Mouse (Mus musculus): Measurements from ENCODE around the gene AL607142.1. TPM values are rescaled to one million over a fixed set of nuclear protein-coding genes. Genes with fewer than 3 reads are reported as not detected.

Gene AL607142.1
- polyA plus RNA-seq, 1 experiment from 2014 or later: not detected

DNA sequence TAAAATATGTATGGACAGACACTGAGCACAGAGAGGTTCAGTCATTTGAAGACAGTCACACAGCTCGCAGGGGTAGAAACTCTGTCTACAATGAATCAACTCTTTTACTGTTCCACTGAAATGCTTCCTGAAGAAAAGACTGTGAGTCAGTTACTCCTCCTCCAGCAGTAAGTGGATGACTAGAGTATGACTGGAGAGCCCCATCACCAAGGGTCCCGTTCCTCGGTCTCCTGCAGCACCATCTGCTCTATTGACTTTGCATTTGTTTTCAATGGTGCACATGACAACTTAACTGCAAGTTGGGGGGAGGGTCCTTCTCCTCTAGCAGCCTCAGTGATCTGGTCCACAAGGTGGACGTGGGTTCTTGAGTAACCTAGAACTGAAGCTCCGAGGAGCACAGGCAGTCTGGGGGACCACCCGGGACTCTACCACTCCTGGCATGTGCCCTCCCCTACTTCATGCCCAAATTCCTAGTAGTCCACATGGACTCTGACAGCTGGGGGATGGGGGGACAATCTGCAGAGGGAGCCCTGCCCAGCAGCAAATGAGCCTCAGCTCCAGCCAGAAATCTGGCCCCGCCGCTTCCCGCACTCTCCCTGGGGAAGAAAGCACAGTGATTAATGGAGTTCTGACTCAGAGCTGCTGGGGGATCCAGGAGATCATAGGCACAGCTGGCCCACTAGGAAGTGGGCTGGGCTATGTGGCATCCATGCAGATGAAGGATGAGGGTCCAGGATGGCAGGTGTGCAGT is 2.2 kb downstream of the AL607142.1 start:
- TF ChIP-seq CTCF (IDR thresholded peaks at IDR 0.05; ENCODE audit: low read depth): no peak
- no peak for TF ChIP-seq EP300 (optimal IDR thresholded peaks at IDR 0.05)
- no peak overlapping the region for H3K4me3 ChIP-seq (ENCODE audit: low read depth, low read length)
- H3K4me1 ChIP-seq (replicated peaks; ENCODE audit: control insufficient read depth, insufficient read depth): no peaks in the 10 kb centered on the region
- WGBS: 60% methylated on average over 9 of the region's 9 CpGs
- no peak overlapping the region for H3K9ac ChIP-seq (ENCODE audit: low read length)
- H3K9me3 ChIP-seq (ENCODE audit: control insufficient read depth, low read length): no peaks in the 10 kb centered on the region
- H3K36me3 ChIP-seq (ENCODE audit: control insufficient read depth, insufficient read depth, low read length): no peaks in the 10 kb centered on the region
- H3K27me3 ChIP-seq (ENCODE audit: control insufficient read depth, insufficient read depth, low read length): no peaks in the 10 kb centered on the region
- ATAC-seq (ENCODE audit: low FRiP score, low TSS enrichment) (no peak), DNase-seq (ENCODE audit: low spot score) (no peak)
- H3K4me2 ChIP-seq (replicated peaks; ENCODE audit: low read depth): no peak overlapping the region
- H3K27ac ChIP-seq (replicated peaks): no peak overlapping the region

DNA sequence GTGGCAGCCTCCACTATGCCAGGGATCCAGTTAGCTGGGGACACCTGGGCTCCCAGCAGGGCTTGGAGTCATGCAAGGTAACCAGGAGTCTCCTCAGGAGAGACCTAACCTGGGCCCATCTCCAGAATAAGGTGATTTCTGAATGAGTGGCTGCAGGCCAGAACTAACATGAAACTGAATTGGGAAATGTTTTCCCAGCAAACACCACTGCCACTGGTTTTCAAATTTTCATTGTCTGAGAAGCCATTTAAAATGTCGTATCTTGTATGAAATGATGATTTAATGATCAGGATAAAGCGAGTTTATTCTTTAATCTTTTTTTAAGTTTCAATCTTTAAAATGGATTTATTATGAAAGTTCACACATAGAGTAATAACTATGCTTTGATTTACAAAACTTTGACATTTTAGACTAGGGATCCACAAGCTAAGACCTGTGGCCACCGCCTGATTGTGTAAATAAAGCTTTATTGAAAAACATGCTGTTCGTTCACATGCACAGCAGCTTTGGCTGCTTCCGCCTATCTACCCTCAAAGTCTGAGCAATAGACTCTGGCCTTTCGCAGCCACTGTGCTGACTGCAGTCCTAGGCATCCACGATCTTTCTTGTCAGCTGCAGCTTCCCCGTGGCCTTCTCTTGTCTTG is 2.9 kb downstream of the AL607142.1 start:
- Histone ChIP-seq H3K4me2 (replicated peaks; ENCODE audit: low read depth) (no peak overlapping the region), H3K9ac (ENCODE audit: low read length) (no peak overlapping the region), H3K27me3 (ENCODE audit: control insufficient read depth, insufficient read depth, low read length) (no peaks in the 10 kb centered on the region), H3K27ac (replicated peaks) (no peak overlapping the region), H3K36me3 (ENCODE audit: control insufficient read depth, insufficient read depth, low read length) (no peaks in the 10 kb centered on the region), H3K4me3 (ENCODE audit: low read depth, low read length) (no peak overlapping the region), H3K9me3 (ENCODE audit: control insufficient read depth, low read length) (no peaks in the 10 kb centered on the region), H3K4me1 (replicated peaks; ENCODE audit: control insufficient read depth, insufficient read depth) (no peaks in the 10 kb centered on the region)
- TF ChIP-seq EP300 (optimal IDR thresholded peaks at IDR 0.05) (no peak), CTCF (IDR thresholded peaks at IDR 0.05; ENCODE audit: low read depth) (no peak)
- ATAC-seq (ENCODE audit: low FRiP score, low TSS enrichment) (no peak), DNase-seq (ENCODE audit: low spot score) (no peak)
- WGBS: 61% methylated on average over 8 of the region's 8 CpGs

DNA sequence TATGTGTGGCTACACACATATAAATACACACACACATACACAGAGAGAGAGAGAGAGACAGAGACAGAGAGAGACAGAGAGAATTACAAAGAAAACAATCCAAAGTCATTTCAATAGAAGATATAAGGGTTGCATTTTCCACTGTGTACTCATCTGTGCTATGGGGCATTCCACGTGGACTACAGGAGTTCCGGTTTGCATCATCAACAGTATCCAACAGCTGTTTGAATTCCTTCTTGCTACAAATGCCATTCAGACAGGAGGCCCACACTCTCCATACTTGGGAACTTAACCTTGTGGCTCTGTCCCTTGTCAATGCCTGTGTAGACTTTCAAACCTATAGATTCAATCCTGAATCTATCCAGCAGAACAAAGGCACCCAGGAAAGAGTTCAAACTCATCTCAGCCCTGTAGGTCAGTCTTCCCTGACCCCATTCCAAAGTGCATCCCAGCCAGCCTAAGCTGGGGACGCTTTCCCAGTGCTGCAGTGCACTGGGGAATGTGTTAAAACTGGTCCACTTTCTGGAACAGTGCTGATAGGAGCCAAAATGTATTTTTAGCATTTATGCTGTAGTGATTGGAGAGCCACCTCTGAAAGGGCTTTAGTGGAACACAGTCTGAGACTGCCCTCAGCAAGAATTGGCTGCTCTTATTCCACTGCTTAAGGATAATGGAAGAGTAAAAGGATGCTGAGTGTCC is 4.2 kb downstream of the AL607142.1 start:
- Histone ChIP-seq H3K27ac (replicated peaks) (no peak overlapping the region), H3K27me3 (ENCODE audit: control insufficient read depth, insufficient read depth, low read length) (no peaks in the 10 kb centered on the region), H3K36me3 (ENCODE audit: control insufficient read depth, insufficient read depth, low read length) (no peaks in the 10 kb centered on the region), H3K4me1 (replicated peaks; ENCODE audit: control insufficient read depth, insufficient read depth) (no peaks in the 10 kb centered on the region), H3K4me2 (replicated peaks; ENCODE audit: low read depth) (no peak overlapping the region), H3K9ac (ENCODE audit: low read length) (no peak overlapping the region), H3K4me3 (ENCODE audit: low read depth, low read length) (no peak overlapping the region), H3K9me3 (ENCODE audit: control insufficient read depth, low read length) (no peaks in the 10 kb centered on the region)
- TF ChIP-seq CTCF (IDR thresholded peaks at IDR 0.05; ENCODE audit: low read depth) (no peak), EP300 (optimal IDR thresholded peaks at IDR 0.05) (no peak)
- ATAC-seq (ENCODE audit: low FRiP score, low TSS enrichment) (no peak), DNase-seq (ENCODE audit: low spot score) (no peak)
- 70% methylated on average over 3 of the region's 3 CpGs for WGBS

DNA sequence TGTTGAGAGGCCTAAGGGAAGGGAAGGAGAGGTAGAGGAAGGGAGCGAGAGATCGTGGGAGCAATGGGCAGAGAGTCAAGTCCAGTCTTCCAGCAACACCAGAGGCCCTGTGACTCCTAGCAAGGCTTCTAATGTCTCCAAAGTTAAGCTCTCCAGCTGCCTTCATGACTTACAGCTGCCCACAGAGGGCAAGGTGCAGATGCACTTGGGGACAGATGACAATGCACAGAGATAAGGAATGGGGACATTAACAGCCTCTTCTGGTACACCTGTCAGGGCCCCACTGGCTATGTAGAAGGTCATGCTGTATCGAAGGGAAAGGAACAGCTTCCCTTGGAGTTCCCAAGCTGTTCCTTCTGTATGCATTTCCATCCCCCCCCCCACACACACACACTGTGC is 4.8 kb downstream of the AL607142.1 start:
- no peak for ATAC-seq (ENCODE audit: low FRiP score, low TSS enrichment)
- TF ChIP-seq CTCF (IDR thresholded peaks at IDR 0.05; ENCODE audit: low read depth) (no peak), EP300 (optimal IDR thresholded peaks at IDR 0.05) (no peak)
- H3K9ac ChIP-seq (ENCODE audit: low read length): no peak overlapping the region
- H3K36me3 ChIP-seq (ENCODE audit: control insufficient read depth, insufficient read depth, low read length): no peaks in the 10 kb centered on the region
- H3K9me3 ChIP-seq (ENCODE audit: control insufficient read depth, low read length): no peaks in the 10 kb centered on the region
- no peak overlapping the region for H3K27ac ChIP-seq (replicated peaks)
- no peak for DNase-seq (ENCODE audit: low spot score)
- H3K4me2 ChIP-seq (replicated peaks; ENCODE audit: low read depth): no peak overlapping the region
- no peaks in the 10 kb centered on the region for H3K4me1 ChIP-seq (replicated peaks; ENCODE audit: control insufficient read depth, insufficient read depth)
- WGBS: 81% methylated on average over 3 of the region's 3 CpGs
- H3K27me3 ChIP-seq (ENCODE audit: control insufficient read depth, insufficient read depth, low read length): no peaks in the 10 kb centered on the region
- H3K4me3 ChIP-seq (ENCODE audit: low read depth, low read length): no peak overlapping the region

DNA sequence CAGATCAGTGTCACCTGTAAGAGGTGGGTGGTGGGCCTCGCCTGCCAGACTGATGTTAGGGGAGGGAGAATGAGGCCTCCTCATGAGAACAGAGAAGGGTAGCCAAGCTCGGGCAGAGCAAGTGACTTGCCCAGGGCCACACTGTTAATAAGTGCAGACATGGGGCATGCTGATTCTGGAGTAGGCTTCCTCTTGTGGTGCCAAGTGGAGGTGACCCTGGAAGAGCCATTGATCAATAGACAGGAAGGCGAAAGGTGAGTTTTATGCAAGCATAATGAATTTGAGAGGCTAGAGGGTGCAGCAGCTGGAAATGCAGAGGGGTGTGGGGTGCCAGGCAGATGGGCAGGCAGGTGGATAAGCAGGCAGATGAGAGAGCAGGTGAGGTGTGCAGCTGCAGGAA is 6.6 kb downstream of the AL607142.1 start:
- Histone ChIP-seq H3K4me3 (ENCODE audit: low read depth, low read length) (no peak overlapping the region), H3K27ac (replicated peaks) (no peak overlapping the region), H3K9ac (ENCODE audit: low read length) (no peak overlapping the region), H3K9me3 (ENCODE audit: control insufficient read depth, low read length) (no peaks in the 10 kb centered on the region), H3K36me3 (ENCODE audit: control insufficient read depth, insufficient read depth, low read length) (no peaks in the 10 kb centered on the region), H3K4me2 (replicated peaks; ENCODE audit: low read depth) (no peak overlapping the region), H3K27me3 (ENCODE audit: control insufficient read depth, insufficient read depth, low read length) (no peaks in the 10 kb centered on the region), H3K4me1 (replicated peaks; ENCODE audit: control insufficient read depth, insufficient read depth) (no peaks in the 10 kb centered on the region)
- ATAC-seq (ENCODE audit: low FRiP score, low TSS enrichment) (no peak), DNase-seq (ENCODE audit: low spot score) (no peak)
- 60% methylated on average over 3 of the region's 3 CpGs for WGBS
- TF ChIP-seq EP300 (optimal IDR thresholded peaks at IDR 0.05) (no peak), CTCF (IDR thresholded peaks at IDR 0.05; ENCODE audit: low read depth) (no peak)
